Mouse (Mus musculus): ENCODE measurements around the gene Methig1. TPM values are rescaled to one million over a fixed set of nuclear protein-coding genes. Genes with fewer than 3 reads are reported as not detected.
"Not testable (repeated sequence)": the region's sequence is repeated elsewhere in the genome, so short reads cannot be mapped to it uniquely, and the experiment has no call there.

Gene Methig1
- polyA plus RNA-seq (2015; fragmentation: Nextera tagmentation; extraction: Ambion mirVana) = 0.17 and 0.25 TPM in 2 replicates

GRCm38 (mm10) chr15:100352711-100353250 lies at the start of gene Methig1, which contains the start of gene Mettl7a2:
TSS of gene Methig1 (plus strand) at chr15:100353149.
TSS of gene Mettl7a2 (plus strand) at chr15:100353200.
- no peak within 1 kb of the TSS for H3K4me3 ChIP-seq (replicated peaks)
- 71% methylated on average over 10 of the region's 10 CpGs for WGBS (ENCODE audit: insufficient replicate concordance)
- no peaks in the 10 kb centered on the region for H3K36me3 ChIP-seq (replicated peaks)
- no peak within 1 kb of the TSS for H3K4me2 ChIP-seq
- no peak within 1 kb of the TSS for H3K9ac ChIP-seq
- H3K27me3 ChIP-seq = 0 out of 2 replicates have a peak, but pooled peaks cover 2% of the 10 kb centered on the region
- H3K4me1 ChIP-seq (replicated peaks) = 0 out of 2 replicates have a peak, but pooled peaks cover 6% of the 10 kb centered on the region
- H3K27ac ChIP-seq (replicated peaks) = no peak within 1 kb of the TSS
- no peaks in the 10 kb centered on the region for H3K9me3 ChIP-seq (replicated peaks)
- no peak for ATAC-seq (ENCODE audit: insufficient read depth)

DNA sequence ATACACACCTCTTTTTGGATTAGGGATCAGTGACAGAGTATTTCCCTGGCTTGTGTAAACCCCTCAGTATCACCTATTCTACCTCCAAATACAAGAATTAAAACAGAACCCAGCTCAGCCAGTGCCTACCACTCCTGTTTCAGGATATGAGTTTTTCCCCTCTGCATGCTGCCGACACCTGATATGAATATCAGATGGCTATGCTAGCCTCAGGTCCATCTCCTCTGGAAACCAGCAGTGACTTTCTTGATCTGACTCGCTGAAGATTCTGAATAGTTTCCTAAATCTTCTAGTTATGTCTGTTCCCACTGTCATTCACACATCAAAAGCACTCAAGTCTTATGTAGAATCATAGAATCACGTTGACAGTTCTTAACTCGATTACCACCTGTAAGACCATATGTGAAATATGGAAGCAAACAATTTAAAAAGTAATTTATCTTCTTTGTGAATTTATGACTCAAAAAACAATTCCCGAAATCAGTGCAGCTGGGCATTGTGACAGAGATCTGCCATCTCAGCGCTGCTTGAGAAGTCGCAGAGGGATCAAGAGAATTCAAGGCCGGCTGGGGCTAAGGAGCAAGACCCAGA lies 49.4 kb upstream of the Methig1 start:
- H3K9me3 ChIP-seq (replicated peaks) = no peaks in the 10 kb centered on the region
- peak overlapping the region; percentile 64; the same call in 1 of the 2 replicates for H3K9ac ChIP-seq
- no peaks in the 10 kb centered on the region for H3K36me3 ChIP-seq (replicated peaks)
- H3K4me3 ChIP-seq (replicated peaks) = peak overlapping the region; percentile 70
- H3K27me3 ChIP-seq = no peaks in the 10 kb centered on the region
- peak overlapping the region; percentile 85 for H3K4me2 ChIP-seq
- no peak for ATAC-seq (ENCODE audit: insufficient read depth)
- H3K27ac ChIP-seq (replicated peaks) = peak overlapping the region; percentile 96
- H3K4me1 ChIP-seq (replicated peaks) = peaks cover 45% of the 10 kb centered on the region
- 36% methylated on average over 8 of the region's 8 CpGs for WGBS (ENCODE audit: insufficient replicate concordance)

- ATAC-seq (ENCODE audit: insufficient read depth) = peak; percentile 78
- Histone ChIP-seq H3K4me1 (replicated peaks) (peaks cover 45% of the 10 kb centered on the region), H3K9ac (peak within 1 kb of the TSS; percentile 64), H3K27me3 (no peaks in the 10 kb centered on the region), H3K27ac (replicated peaks) (peak within 1 kb of the TSS; percentile 96), H3K4me3 (replicated peaks) (peak within 1 kb of the TSS; percentile 70), H3K36me3 (replicated peaks) (no peaks in the 10 kb centered on the region), H3K9me3 (replicated peaks) (no peaks in the 10 kb centered on the region), H3K4me2 (peak within 1 kb of the TSS; percentile 85)
- under 1% methylated on average over 24 of the region's 30 CpGs for WGBS (ENCODE audit: insufficient replicate concordance)
Measured at GRCm38 (mm10) chr15:100304019-100304991, 48.6 kb upstream of the Methig1 start, which contains the start of gene Mettl7a1. TSS of gene Mettl7a1 (plus strand) at chr15:100304140.

DNA sequence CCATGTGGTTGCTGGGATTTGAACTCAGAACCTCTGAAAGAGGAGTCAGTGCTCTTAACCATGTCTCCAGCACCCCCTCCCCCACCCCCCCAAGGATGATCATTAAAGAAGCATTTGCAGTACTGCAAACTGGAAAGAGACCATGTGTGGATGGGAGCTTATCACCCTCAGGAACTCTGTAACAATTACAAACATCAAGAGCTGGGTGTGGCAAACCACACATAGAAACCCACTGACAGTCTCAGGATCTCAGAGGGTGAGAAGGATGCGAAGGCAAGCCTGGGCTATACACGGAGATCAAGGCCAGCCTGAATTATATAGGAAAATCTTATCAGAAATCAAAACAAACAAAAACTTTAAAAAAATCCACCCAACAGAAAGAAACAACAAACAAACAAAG lies 46.7 kb upstream of the Methig1 start:
- 0 out of 2 replicates have a peak overlapping the region, but pooled peaks have one; percentile 96 for H3K27ac ChIP-seq (replicated peaks)
- H3K36me3 ChIP-seq (replicated peaks) = no peaks in the 10 kb centered on the region
- H3K4me2 ChIP-seq = peak overlapping the region; percentile 85
- WGBS (ENCODE audit: insufficient replicate concordance) = 32% methylated on average over 2 of the region's 2 CpGs
- H3K4me3 ChIP-seq (replicated peaks) = peak overlapping the region; percentile 70
- no peaks in the 10 kb centered on the region for H3K27me3 ChIP-seq
- no peaks in the 10 kb centered on the region for H3K9me3 ChIP-seq (replicated peaks)
- no peak for ATAC-seq (ENCODE audit: insufficient read depth)
- no peak overlapping the region for H3K9ac ChIP-seq
- peaks cover 34% of the 10 kb centered on the region for H3K4me1 ChIP-seq (replicated peaks)

DNA sequence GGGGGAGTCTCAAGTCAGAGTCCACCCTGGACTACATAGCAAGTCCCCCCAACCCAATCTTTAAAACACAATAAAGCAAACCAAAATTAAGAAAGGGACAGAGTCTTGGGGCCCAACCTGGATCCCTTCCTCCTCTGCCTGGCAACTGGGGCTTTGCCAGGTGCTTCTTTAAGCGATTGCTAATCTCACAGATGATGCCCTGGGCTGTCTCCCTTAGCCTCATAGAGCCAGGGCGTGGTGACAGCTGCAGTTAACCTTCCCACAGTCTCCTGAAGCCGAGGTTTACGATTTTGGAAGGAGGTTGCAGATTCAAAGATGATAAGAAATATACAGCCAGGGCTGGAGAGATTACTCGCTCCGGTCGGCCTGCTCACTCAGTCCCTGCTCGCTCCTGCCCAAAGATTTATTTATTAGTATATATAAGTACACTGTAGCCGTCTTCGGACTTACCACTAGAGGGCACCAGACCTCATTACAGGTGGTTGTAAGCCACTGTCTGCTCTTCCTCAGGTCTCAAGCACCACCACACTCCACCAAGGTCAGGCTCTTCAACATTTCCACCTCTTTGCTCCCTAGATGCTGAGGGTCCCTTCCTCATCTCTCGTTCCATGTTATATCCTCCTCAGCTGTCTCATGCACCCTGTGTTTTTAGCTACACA lies 45.4 kb upstream of the Methig1 start:
- 17% methylated on average over 11 of the region's 11 CpGs for WGBS (ENCODE audit: insufficient replicate concordance)
- Histone ChIP-seq H3K4me2 (peak overlapping the region; percentile 23; the same call in 1 of the 2 replicates), H3K4me1 (replicated peaks) (peaks cover 44% of the 10 kb centered on the region)
- not testable (repeated sequence) for H3K36me3 ChIP-seq (replicated peaks); H3K9me3 ChIP-seq (replicated peaks); H3K4me3 ChIP-seq (replicated peaks); H3K27me3 ChIP-seq; H3K27ac ChIP-seq (replicated peaks); H3K9ac ChIP-seq
- ATAC-seq (ENCODE audit: insufficient read depth) = peak; percentile 49

DNA sequence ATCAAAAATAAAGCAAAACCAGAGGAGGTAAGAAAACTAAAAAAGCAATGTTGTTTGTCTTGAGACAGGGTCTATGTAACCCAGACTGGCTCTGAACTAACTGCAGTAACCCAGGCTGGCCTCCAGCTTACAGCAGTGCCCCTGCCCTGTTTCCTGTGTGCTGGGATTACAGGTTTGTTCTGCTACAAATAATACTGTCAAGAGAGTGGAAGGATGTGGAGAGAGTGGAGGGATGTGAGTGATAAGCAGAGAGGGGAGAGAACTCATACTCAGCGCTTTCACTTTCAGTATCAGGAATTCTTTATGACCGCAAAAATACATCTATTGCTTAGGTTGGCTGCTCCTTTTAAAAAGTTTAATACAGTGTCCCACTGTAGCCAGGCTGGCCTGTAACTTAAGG lies 40.6 kb upstream of the Methig1 start:
- WGBS (ENCODE audit: insufficient replicate concordance) = 38% methylated on average over 2 of the region's 2 CpGs
- no peak for ATAC-seq (ENCODE audit: insufficient read depth)
- Histone ChIP-seq H3K4me2 (no peak overlapping the region), H3K4me3 (replicated peaks) (no peak overlapping the region), H3K27ac (replicated peaks) (no peak overlapping the region), H3K9me3 (replicated peaks) (no peaks in the 10 kb centered on the region), H3K9ac (no peak overlapping the region), H3K27me3 (no peaks in the 10 kb centered on the region), H3K36me3 (replicated peaks) (peaks cover 12% of the 10 kb centered on the region; the same call in 1 of the 2 replicates), H3K4me1 (replicated peaks) (peaks cover 17% of the 10 kb centered on the region; the same call in 1 of the 2 replicates)

GRCm38 (mm10) chr15:100314448-100315145 lies 38.4 kb upstream of the Methig1 start:
- Histone ChIP-seq H3K4me2 (no peak overlapping the region), H3K9me3 (replicated peaks) (no peaks in the 10 kb centered on the region), H3K4me3 (replicated peaks) (no peak overlapping the region), H3K27ac (replicated peaks) (no peak overlapping the region), H3K9ac (no peak overlapping the region), H3K27me3 (no peaks in the 10 kb centered on the region), H3K4me1 (replicated peaks) (peaks cover 17% of the 10 kb centered on the region; the same call in 1 of the 2 replicates), H3K36me3 (replicated peaks) (peaks cover 12% of the 10 kb centered on the region; the same call in 1 of the 2 replicates)
- ATAC-seq (ENCODE audit: insufficient read depth) = no peak
- WGBS (ENCODE audit: insufficient replicate concordance) = 79% methylated on average over 5 of the region's 5 CpGs

- not testable (repeated sequence) for H3K4me1 ChIP-seq (replicated peaks); H3K27me3 ChIP-seq; H3K9me3 ChIP-seq (replicated peaks); H3K9ac ChIP-seq; H3K4me3 ChIP-seq (replicated peaks); H3K4me2 ChIP-seq
- 60% methylated on average over 4 of the region's 4 CpGs for WGBS (ENCODE audit: insufficient replicate concordance)
- Histone ChIP-seq H3K36me3 (replicated peaks) (peaks cover 12% of the 10 kb centered on the region; the same call in 1 of the 2 replicates), H3K27ac (replicated peaks) (peak overlapping the region; percentile 14)
- ATAC-seq (ENCODE audit: insufficient read depth) = peak; percentile 54; the same call in 1 of the 2 replicates
Measured at GRCm38 (mm10) chr15:100318014-100318671, 34.8 kb upstream of the Methig1 start.

- Histone ChIP-seq H3K4me2 (no peak overlapping the region), H3K27me3 (no peaks in the 10 kb centered on the region), H3K9me3 (replicated peaks) (no peaks in the 10 kb centered on the region), H3K36me3 (replicated peaks) (no peaks in the 10 kb centered on the region), H3K27ac (replicated peaks) (no peak overlapping the region), H3K9ac (no peak overlapping the region), H3K4me3 (replicated peaks) (no peak overlapping the region), H3K4me1 (replicated peaks) (peaks cover 16% of the 10 kb centered on the region)
- ATAC-seq (ENCODE audit: insufficient read depth) = no peak
- 50% methylated on average over 1 of the region's 1 CpGs for WGBS (ENCODE audit: insufficient replicate concordance)
Measured at GRCm38 (mm10) chr15:100319884-100320283, 33.1 kb upstream of the Methig1 start.

All from liver, embryonic 15.5 days (tissue).